Mouse (Mus musculus) layer of hippocampus, adult 8-10 months (tissue): ENCODE data around the gene 1700028P14Rik. TPM values are rescaled to one million over a fixed set of nuclear protein-coding genes. Genes with fewer than 3 reads are reported as not detected.
"Not testable (repeated sequence)": the region's sequence is repeated elsewhere in the genome, so short reads cannot be mapped to it uniquely, and the experiment has no call there.

Experiments used
- DNase-seq, 2 experiments: peaks; one replicate each; pipeline ENCODE4 v3.0.0; 2022; ENCODE audit warnings: low spot score in 2 of 2
- total RNA-seq, 4 experiments: library from RNA; stranded (reverse); gene quantifications; 2 replicates each; pipeline ENCODE4 v1.2.4; 2022

Gene 1700028P14Rik
- total RNA-seq: 1 to 10 TPM; 1.1 to 3.0 (median 2.3) TPM

DNA sequence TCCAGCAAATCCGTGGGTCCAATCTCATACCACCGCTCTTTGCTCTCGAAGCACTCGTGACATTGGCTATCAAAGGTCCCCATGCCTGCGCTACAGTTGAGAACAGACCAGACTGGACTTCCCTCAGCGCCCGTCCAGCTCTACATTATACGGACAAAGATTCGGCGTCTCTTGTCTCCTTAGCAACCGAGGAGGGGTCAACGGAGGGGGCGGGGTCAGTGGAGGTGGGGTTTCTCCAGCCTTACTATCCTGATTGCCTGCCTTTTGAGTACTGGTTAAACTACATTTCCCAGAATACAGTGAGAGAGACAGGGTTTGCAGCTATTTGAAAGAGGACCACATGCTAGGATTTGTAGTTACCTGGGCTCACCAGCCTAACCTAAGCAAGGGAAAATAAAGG lies at the start of gene 1700028P14Rik:
Gene 1700028P14Rik, minus strand, starts transcription at position 169 of the 400 bp plus-strand sequence.
- peak; percentile 16 to 20 for DNase-seq

DNA sequence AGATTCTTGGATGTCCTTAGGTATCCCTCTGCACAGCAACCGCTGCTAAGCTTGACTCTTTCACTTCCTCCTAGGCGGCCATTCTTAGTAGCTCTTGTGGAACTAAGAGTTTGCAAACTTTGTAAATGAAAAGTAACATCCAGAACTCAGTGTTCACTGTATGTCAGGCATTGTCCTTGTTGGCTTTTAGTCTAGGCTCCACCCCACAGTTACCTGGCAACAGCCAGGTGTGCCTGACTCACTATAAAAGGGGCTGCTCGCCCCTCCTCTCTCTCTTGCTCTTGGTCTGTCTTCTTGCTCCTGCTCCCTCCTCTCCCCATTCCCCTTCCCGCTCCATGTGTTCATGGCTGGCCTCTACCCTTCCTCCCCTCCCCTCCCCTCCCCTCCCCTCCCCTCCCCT lies 46.5 kb upstream of the 1700028P14Rik start:
- DNase-seq: no peak

DNA sequence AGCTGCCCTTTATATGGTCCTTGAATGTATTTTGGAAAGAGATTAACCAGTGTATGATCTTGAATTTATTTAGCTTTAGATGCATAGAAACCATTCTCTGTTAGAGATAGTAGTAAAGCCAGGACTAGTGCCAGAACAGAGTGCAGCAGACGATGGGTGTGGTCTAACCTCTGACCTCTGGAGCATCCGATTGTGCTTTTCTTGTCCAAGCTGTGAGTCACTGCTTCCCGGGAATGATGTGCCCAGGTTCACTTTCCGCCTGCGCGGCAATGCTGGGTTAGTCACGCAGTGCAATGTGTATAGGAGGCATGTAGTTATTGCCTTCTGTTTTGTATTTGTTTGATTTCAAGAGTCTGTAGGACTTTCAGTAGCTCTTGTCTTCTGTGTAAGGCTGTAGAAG lies 45.8 kb upstream of the 1700028P14Rik start:
- DNase-seq: no peak

GRCm38 (mm10) chr19:23697861-23698260 lies 45.2 kb upstream of the 1700028P14Rik start:
- DNase-seq: no peak

DNA sequence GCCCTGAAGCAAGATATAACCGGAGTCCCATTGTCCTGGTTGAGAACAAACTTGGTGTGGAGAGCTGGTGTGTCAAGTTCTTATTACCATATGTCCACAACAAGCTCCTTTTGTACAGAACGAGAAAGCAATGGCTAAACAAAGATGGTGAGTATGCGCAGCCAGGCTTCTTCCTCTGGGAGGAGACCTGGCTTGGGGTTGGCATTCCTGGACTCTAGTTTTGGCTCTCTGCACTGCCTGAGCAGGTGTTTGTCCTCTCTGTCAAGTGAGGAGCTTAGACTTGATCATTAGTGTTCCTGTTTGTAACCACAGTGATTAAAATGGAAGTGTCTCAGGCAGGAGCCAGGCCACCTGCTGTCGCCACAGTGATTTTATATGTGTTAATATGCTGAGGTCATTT lies 41.7 kb upstream of the 1700028P14Rik start:
- no peak for DNase-seq

GRCm38 (mm10) chr19:23688421-23688946 lies 35.9 kb upstream of the 1700028P14Rik start:
- DNase-seq: peak in 1 of 2 experiments; percentile 10

- DNase-seq: peak; percentile 59 to 74
Observed at GRCm38 (mm10) chr19:23687296-23688021, 34.8 kb upstream of the 1700028P14Rik start, which contains the start of gene Ptar1. Ptar1 (plus strand) TSS chr19:23687429.

DNA sequence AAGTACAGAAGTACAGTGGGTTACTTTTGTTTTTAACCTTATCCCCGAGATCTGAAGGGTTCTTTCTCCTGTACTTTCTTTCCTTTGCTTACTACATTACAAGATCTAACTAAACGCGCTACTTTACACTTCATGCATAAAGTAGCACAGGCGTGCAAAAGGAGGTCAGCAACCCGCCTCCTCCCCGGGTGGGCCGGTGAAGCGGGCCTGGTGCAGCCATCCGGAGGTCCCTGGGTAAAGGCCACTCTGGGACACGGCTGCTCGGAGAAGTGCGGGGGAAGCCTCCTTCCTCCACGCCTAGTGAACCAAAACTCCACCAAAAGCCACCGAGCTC lies 34.3 kb upstream of the 1700028P14Rik start:
- no peak for DNase-seq

- not testable (repeated sequence) for DNase-seq
Observed at GRCm38 (mm10) chr19:23675656-23676055, 23.0 kb upstream of the 1700028P14Rik start.

GRCm38 (mm10) chr19:23673021-23673420 lies 20.4 kb upstream of the 1700028P14Rik start:
- DNase-seq: no peak

GRCm38 (mm10) chr19:23668142-23668655 lies 15.6 kb upstream of the 1700028P14Rik start:
- DNase-seq: no peak

- DNase-seq: no peak
Observed at GRCm38 (mm10) chr19:23664083-23664482, 11.5 kb upstream of the 1700028P14Rik start.

- DNase-seq: no peak
Observed at GRCm38 (mm10) chr19:23658350-23658749, 5.7 kb upstream of the 1700028P14Rik start.

GRCm38 (mm10) chr19:23657261-23657932 lies 4.8 kb upstream of the 1700028P14Rik start:
- DNase-seq: no peak

DNA sequence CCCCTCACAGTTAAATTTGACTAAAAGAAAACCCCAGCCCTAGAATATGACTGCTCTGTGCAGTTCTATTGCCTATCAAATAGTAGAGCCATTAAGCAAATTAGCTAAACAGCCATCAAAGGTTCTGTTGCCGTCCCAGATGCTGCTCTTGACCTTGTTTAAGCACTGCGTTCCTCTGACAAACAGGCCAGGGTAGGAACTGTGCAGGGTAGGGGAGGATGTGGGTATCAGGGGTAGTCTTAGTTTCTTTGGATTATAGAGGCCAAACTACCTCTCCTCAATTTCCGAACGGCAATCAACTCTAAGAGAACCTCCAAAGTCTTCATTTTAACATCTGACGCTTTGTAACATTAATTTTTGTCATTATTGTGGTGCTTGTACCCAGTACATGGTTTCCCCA lies 542 bp upstream of the 1700028P14Rik start:
- DNase-seq: no peak

DNA sequence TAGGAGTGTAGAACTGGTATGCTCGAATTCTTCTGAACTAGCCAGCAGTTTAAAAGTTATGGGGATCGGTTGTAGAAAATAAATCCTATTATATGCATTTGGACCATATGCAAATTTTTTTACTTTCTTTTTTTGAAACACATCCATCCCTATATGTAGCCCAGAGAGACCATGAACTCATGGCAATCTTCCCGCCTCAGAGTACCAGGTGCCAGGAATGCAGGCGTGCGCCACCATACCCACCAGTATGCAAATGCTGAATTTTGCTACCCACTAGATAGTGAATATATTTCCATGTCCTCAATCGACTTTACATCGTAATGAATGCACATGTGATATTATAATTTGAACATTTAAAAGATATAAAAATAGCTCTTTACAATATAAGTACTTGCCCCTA lies 5.3 kb downstream of the 1700028P14Rik start:
- DNase-seq: no peak

- no peak for DNase-seq
Observed at GRCm38 (mm10) chr19:23645347-23645746, 7.3 kb downstream of the 1700028P14Rik start.

- DNase-seq: no peak
Observed at GRCm38 (mm10) chr19:23643819-23644218, 8.8 kb downstream of the 1700028P14Rik start.

DNA sequence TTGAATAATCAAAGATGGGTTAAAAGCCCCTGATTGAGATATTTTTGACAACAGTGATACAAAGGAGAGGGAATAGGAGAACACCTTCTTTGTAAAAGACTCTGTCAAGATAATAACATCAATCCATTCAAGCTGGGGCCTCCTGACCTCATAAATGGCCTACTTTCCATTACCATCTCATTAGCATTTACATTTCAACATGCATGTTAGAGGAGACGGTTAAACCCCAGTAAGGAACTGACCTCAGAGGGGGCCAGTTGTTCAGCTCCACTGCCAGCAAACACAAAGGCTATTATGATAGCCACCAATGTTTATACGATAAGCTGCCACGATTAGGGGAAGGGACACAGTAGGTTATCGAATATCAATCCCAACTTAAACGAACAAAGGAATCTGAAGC lies 15.8 kb downstream of the 1700028P14Rik start:
- DNase-seq: no peak

DNA sequence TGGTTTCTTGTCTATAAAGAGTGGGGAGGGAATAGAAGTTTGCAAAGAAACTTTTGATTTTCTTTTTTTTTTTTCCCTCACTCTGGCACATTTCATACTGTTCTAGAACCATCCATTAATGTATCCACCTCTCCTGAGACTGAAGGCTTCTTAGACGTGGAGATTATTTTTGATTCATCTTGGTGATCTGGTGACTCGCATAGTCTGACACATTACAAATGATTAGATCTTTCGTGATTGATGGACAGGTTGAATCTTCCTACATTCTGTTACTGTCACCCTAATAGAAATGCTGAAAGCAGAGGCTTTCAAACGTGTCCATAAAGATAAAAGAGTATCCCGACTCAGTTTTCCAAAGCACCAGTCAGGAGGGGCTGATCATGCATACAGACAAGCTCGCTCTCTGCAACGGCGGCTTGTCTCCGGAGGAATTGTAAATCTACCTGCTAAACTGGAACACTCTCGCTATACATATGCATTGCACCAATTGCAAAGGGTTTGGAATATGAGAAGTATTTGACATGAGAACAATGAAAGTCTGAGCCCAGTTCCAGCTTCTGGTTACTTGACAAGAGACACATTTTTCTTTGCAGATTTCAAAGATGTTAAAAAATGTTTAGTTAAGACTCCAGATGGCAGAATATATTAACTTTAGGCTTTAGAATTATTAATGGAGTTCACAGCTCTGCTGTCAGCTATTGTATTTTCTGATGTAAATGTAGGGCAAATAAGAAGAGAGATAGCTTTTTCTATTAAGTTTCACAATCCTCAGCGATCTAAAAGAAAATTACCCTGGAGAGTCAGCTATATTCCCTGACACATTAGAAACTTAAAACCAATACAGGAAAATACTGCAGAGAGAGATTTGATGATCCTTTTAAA lies 20.8 kb downstream of the 1700028P14Rik start:
- no peak for DNase-seq

DNA sequence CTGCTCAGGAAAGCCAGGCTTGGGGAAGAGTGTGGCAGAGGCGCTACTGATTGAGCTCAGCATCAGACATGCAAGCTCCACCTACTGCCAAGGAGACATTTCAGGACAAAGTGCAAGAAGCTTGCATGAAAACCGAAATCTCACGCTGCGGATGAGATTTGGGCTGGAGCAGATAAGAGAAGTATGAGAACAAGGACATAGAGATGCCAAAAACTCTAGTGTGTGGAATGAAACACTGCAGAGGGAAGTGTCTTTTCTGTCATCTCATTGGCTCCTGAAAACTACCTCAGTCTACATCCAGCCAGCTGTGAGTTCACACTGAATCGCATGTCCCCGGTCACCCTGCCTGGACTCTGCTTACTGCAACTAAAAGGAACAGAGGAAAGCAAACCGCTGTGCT lies 38.3 kb downstream of the 1700028P14Rik start:
- no peak for DNase-seq
